Mouse (Mus musculus) CH12.LX (cell line): ENCODE measurements at regions not wholly inside any gene's neighbourhood (a gene's known extent, or its start where the extent isn't known, plus 50 kb on each side); places are given as distances from the start of the nearest gene placed in this dataset.

Experiments used
- ETS1 ChIP-seq: conservative IDR thresholded peaks from 2 replicates; pipeline ENCODE4 v1.6.1; 2012; ENCODE audit warnings: low read depth, mild to moderate bottlenecking, inconsistent platforms, low read length, improper control_type of control experiment, moderate library complexity
- ZC3H11A ChIP-seq: IDR thresholded peaks from 2 replicates; pipeline ENCODE4 v1.6.1; 2012; ENCODE audit warnings: low read depth, mild to moderate bottlenecking, inconsistent platforms, low read length, improper control_type of control experiment

DNA sequence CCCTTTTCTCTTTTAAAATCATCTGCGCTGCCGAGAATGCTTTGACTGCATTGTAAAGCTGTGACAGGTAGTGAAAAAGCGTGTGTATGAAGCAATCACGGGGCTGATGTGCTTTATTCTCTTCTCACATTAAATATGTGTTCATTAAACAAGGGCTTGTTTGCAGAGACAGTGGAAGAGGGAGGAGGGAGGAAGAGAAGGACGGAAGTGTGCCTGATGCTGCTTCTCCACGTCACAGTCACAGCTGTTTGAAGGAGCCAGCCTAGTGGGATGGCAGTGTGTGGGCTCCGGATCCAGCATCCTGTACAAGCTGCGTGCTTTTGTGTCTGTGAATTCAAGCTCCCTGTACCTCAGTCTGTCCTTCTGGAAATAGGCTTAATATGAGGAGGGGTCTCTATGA is 664.7 kb downstream of the Bcl11a start:
- TF ChIP-seq ZC3H11A (no peak), ETS1 (no peak)
